Mouse (Mus musculus) liver, adult (tissue): Measurements from ENCODE around the gene Slc37a1.

Experiments used
- GATA4 ChIP-seq: IDR thresholded peaks from 2 replicates; pipeline ENCODE4 v1.6.1; 2014; ENCODE audit warnings: mild to moderate bottlenecking, low read length; ENCODE audit not compliant: insufficient replicate concordance

Slc37a1 gene

DNA sequence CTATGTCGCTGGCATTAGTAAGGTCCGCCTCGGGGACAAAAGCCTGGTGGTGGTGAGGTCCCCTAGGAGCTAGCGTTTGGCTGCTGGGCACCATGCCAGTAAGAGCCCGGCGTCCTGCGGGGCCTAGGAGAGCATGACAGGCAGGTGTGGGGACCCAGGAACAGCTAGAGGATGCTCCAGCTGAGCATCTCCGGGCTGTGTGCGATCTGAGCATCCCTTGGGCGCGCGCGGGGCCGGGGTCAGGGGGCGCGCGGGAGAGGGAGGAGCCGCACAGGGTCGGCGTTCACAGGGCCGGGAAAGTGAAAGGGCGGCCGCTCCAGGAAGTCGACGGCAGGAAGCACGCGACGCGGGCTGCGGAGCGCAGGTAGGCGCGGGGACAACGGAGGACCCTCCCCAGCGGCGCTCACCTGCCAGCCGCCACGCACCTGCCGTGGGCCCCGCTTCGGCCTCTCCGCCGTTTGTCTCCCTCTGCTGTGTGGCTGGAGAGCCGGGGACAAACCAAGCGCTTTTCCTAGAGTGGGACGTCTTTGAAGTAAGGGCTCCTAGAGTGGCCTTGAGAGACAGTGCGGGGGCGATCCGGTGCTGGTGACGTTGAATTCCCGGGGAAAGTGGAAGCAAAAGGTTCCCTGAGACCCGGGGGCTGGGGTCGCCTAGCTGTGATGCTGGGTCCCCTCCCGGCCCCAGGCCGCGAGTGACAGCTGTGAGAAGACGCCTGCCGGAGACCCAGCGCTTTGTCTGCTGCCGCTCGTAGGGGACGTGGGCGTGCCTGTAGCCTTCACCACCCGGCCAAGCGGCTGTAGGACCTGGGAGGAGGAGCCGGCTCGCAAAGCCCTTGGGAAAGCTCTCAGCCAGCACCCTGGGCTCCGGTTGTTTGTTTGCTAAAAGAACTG is 9.5 kb downstream of the Slc37a1 start:
- no peak for TF ChIP-seq GATA4

DNA sequence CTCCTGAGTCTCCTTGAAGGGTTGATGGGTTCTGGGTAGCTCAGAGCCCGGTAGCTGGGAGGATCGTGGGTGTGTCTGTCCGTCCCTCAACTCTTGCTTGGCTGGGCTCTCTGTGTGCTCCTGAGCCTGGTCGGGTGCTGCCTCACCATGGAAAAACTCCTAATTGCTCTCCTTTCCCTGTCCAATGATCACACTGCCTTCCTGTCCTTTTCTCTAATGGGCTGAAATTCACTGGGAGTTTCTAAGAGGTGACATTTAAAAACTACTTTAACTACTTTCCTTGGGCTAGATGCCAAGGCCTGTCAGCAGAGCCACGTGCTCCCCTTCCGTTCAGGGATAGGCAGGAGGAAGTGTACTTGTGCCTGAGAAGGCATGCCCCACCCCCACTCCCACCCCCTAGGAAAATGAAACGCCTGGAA is 10.9 kb downstream of the Slc37a1 start:
- no peak for TF ChIP-seq GATA4

- TF ChIP-seq GATA4: no peak
Observed at GRCm38 (mm10) chr17:31298419-31299209, 12.0 kb downstream of the Slc37a1 start.

GRCm38 (mm10) chr17:31299981-31300380 is 13.4 kb downstream of the Slc37a1 start:
- no peak for TF ChIP-seq GATA4

- no peak for TF ChIP-seq GATA4
Observed at GRCm38 (mm10) chr17:31300736-31301135, 14.1 kb downstream of the Slc37a1 start.

DNA sequence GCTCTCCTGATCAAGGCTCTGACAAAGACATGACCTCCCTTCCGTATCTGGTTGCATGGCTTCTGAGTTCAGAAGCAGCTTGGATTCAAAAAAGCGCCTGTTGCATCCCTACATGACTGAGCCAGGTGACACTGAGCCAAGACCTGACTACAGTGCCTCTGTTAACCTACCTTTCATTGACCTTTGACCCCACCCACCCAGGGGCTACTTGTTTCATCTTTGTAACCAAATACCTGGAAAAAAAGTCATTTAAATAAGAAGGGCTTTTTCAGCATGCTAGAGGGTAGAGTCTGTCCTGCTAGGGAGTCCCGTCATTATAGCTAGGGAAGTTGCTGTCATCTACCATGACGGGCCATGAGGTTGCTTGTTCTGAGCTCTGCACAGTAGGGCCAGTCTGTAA is 16.8 kb downstream of the Slc37a1 start:
- no peak for TF ChIP-seq GATA4

DNA sequence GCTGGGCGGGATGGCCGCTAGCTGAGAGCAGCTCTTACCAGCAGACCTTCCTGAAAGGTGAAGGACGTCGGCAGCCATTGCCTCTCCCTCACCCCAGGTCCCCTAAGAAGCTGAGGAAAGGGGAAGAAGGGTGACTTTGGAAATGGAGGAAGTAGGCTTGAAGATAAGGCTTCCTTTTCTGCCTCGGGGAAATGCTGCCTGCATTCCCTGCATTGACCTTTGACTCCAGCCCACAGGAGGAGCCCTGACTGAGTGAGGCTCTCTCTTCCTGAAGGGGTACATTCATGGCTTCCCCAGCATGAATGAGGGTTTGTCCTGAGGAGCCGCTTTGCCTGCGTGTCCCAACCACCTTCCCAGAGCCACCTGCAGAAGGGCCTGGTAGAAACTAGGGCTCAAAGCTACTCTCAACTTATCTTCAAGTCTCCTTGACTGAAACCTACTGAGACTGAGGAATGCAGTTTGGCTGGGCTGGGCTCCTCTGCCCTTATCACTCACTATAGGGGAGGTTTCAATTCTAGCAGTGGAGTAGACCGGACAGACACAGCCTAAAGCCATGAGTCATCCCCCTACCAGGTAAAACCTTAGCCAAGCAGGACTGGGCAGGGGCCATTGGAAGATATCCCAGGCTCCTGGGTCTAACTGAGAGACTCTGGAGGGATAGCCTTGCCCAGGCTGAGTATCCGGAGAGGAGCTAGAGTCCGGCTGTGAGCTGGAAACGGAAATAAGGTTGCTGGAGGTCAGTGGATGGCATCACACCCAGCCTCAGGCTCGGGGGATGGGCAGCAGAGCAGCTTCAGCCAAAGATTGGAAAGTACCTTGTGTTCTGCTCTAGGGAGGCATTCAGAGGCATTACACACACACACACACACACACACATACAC is 18.5 kb downstream of the Slc37a1 start:
- TF ChIP-seq GATA4: peak; percentile 70; the same call in 1 of the 2 replicates

DNA sequence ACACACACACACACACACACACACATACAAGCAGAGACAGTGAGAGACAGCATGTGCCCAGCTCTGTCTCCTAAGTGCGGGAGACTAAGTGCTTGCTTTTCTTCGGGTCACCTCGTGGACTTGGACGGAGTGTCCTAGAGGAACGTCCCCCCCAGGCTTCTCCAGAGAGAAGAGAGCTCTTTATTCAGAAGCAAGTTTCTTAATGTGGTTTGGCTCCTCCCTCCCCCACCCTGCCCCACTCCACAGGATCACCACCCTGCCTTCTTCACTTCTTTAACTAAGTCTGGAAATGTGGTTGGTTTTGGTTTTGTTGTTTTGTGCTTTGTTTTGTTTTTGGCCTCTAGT is 19.2 kb downstream of the Slc37a1 start:
- TF ChIP-seq GATA4: no peak

GRCm38 (mm10) chr17:31307756-31308155 is 21.2 kb downstream of the Slc37a1 start:
- no peak for TF ChIP-seq GATA4

- TF ChIP-seq GATA4: no peak
Observed at GRCm38 (mm10) chr17:31308291-31308816, 21.8 kb downstream of the Slc37a1 start.

GRCm38 (mm10) chr17:31309281-31309793 is 22.7 kb downstream of the Slc37a1 start:
- TF ChIP-seq GATA4: no peak

- TF ChIP-seq GATA4: no peak
Observed at GRCm38 (mm10) chr17:31311047-31311446, 24.5 kb downstream of the Slc37a1 start.

DNA sequence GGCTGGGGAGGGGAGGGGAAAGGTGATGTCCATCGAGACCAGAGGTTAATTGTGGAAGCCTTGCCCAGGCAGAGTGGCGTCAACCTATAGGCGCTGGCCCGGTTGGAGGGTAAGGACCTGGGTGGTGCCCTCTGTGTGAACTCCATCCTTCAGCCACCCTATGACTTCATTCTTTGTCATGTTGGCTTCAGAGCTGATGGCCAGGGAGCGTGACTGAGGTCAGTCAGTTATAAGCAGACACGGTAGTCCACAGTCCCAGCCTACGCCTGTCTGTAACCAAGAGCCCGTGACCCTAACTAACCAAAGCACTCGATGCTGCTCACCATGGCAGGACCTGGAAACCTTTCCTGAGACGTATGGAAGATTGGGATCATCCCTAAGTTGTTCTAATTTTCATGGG is 26.1 kb downstream of the Slc37a1 start:
- TF ChIP-seq GATA4: no peak

GRCm38 (mm10) chr17:31315046-31315792 is 28.6 kb downstream of the Slc37a1 start:
- no peak for TF ChIP-seq GATA4
